Mouse (Mus musculus): ENCODE results near the gene Hoxc6. TPM values are rescaled to one million over a fixed set of nuclear protein-coding genes. Genes with fewer than 3 reads are reported as not detected.

Hoxc6 gene
- total RNA-seq, 2 experiments from 2014 or later, result 5.3 to 5.8 TPM

DNA sequence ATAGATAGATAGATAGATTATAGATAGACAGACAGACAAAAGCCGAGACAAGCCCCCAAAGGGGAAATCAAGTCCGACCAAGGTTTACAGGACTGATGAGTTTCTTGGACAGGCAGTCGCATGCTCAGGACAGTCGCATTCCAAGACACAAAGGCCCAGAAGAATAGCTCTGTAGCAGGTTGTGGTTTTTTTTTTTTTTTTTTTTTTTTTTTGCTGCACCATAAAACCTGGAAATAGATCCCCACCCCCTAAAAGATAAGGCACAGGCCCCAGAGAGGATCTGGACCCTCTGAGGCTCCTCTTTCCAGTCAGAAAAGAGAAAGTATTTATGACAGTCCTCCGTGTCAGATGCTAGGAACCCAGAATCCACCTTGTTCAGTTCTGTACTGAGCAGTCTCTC is 10.0 kb upstream of the Hoxc6 start:
- DNase-seq (ENCODE audit: low spot score), result no peak

DNA sequence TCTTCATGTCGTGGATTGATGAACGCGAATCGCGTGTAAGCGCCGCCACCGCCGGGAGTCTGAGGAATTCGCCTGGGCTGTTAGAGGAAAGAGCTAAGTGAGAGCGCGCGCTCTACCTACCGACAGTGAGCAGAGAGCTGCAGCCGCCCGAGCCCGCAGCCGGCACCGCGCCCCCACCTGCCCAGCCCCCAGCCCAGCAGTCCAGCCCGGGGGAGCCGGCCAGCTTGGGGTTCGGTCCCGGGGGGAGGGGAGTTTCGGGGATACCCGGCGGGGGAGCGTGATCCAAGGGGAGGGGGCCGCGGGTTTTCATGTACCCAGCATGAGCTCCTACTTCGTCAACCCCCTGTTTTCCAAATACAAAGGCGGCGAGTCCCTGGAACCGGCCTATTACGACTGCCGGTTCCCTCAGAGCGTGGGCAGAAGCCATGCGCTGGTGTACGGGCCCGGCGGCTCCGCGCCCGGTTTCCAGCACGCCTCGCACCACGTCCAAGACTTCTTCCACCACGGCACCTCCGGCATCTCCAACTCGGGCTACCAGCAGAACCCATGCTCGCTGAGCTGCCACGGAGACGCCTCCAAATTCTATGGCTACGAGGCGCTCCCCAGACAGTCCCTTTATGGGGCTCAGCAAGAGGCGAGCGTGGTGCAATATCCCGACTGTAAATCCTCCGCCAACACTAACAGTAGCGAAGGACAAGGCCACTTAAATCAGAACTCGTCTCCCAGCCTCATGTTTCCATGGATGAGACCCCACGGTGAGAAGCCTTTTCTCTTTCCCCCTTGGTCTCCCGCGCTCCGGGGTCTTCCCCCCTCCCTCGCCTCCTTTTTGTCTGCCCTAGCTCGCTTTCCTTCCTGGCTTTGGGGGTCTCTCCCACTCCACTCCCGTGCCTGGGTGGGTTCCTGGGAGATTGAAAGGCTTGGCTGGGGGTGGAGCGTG is 7.3 kb upstream of the Hoxc6 start, which contains the start of gene Hoxc8:
Gene Hoxc8 (plus strand): TSS at position 147 of the 937 bp plus-strand sequence.
- no peak for DNase-seq (ENCODE audit: low spot score)

DNA sequence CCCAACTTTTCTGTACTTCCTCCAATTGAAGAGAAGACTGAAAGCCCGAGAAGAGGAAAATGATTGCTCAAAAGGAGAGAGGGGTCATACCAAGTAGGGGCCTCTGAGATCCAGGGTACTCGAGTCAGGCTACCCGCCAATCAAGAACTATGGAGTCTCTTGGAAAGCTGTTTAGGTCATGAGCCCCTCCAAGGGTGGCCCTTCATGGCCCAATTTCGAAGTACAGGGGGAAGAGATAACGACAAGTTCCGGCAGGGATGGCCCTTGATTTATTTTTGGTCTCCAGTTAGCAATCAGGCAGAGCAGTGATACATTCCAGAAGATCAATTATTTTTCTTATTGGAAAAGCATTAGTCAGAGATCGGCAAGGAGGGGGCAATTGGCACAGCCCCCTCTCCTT is 6.3 kb upstream of the Hoxc6 start:
- DNase-seq (ENCODE audit: low spot score), result no peak

DNA sequence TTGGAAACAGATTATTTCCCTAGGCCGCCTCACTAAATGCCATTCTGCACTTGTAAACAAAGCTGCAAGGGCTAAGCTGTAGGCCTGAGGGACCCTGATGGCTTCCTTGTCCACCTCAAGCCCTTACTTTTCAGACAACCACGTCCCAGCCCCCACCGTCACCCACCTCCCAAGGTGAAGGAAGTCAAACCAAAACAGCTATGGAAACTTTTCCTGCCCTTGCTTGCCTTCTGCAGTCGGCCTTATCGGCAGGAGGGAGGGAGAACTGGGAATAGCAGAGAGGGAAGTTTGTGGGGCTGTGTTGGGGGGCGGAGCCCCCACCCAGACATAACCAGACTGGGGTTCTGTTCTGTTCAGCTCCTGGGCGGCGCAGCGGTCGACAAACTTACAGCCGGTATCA is 5.9 kb upstream of the Hoxc6 start:
- no peak for DNase-seq (ENCODE audit: low spot score)

DNA sequence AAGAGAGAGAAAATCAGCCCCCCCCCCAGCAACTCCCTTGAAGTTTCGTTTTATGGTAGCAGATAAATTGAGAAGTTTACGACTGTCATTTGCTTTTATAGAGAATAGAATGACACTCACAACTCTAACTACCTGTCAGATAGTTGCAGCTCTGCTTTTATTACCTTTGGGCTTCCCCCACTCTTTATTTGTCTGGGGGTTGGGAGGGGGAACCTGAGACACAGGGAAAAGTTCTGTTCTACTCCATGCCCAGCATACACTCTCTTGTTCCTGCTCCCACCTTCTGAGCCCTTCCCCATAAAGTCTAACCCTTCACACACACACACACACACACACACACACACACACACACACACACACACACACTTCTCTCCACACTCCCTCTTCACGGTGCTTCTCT is 5.2 kb upstream of the Hoxc6 start:
- no peak for DNase-seq (ENCODE audit: low spot score)

DNA sequence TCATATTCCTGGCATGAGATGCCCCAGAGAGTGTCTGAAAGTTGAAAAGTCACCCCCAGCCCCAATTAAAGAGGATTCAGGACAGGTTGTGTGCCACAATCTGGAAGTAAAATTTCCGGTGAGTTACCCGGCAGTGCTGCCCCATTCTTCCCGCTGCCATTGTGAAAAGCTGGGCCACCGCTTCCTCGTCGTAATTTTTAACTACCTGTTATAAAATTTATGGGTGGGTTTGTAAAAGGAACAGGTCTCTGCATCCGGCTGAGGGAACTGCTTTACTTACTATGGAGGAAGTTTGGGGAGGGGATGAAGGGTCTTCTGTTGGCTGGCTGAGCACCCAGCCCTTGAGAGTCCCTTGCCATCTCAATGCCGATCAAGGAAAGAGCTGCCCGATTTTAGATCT is 1.5 kb upstream of the Hoxc6 start:
- DNase-seq (ENCODE audit: low spot score), result no peak

DNA sequence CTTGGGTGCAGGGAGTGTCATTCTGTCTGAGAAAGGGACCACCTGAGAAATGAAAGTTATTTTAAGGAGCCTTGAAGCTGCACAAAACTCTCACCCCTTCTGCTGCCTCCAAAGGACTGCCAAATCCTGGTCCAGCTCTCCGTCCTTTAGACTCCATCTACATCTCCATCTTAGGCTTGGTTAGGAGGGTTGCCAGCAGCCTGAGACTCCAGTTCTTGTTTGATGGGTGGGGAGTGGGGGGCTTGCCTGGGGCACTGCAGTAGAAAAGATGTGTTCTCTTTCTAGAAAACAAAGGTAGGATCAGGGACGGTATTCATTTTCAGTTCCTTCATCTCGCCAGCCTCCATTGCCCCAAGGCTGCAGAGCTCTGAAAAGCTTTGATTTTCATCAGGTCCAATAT is 626 bp upstream of the Hoxc6 start:
- DNase-seq (ENCODE audit: low spot score), result no peak

DNA sequence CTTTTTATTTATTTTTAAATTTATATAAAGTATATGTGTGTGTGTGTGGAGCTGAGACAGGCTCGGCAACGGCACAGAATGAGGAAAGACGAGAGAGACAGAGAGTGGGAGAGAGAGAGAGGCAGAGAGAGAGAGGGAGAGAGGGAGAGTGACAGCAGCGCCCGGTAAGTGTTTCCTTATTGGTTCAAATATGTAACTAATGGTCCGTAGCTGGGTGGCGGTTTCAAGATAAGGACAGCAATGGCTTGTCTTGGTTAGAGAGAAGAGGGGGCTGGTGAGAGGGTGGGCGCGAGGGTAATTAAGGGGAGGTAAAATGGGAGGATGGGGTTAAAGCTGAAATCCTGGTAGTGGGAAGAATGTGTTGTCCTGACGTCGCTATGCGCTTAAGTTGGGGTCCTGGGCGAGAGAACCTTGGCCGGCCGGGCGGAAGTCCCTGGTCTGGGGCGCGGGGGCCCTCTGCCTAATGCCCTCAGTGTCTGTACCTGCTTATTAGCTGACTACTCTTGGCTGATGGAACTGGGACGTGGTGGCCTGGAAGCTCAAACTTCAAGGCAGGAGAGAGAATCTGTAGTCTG is 638 bp downstream of the Hoxc6 start:
- no peak for DNase-seq (ENCODE audit: low spot score)

DNA sequence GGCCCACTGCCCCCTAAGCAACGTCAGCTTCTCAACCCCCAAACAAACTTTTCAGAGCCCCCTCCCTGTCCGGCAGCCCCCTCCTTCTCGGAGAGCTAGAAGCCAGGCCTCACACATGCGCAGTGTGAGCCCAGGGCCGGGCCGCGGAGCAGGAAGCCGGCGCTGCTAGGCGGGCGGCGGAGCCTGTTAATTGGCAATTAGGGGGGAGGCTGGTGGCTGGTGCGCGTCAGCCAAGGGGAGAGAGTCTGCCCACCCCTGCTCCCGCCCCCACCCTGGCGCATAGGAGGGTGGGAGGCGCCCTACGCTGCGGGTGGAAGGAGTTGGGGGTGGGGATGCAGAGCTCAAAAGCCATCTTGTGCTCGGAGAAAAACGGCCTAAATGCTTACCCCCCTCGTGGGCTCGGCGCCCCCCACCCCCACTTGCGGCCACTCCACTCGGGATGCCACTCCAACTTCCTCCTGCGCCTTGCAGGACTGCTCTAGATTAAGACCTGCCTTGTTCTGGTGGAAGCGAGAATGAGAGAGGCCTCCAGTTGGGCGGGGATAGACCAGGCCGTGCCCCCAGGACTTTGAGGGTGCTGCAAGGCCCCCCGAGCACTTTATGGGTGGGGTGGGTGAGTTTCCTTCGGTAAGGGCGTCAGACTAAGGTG is 1.2 kb downstream of the Hoxc6 start:
- DNase-seq (ENCODE audit: low spot score), result peak; percentile 89

DNA sequence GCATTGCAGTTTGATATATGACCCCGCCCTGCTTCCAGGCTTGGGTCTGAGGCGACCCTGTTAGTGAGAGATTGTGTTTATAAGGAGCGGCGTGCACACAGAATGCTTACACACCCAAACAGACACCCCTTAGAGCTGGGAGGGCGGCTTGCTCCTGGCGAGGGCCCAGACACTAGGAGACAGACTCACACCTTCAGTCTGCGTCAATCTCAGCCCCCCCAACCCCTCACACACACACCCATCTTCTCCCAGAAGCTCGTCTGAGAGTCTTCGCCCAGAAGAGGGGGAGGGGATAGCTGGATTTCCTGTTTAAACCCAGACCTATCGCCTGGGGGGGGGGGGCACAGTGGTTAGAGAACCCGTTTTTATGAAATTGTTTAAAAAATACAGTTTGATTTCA is 1.9 kb downstream of the Hoxc6 start:
- no peak for DNase-seq (ENCODE audit: low spot score)

DNA sequence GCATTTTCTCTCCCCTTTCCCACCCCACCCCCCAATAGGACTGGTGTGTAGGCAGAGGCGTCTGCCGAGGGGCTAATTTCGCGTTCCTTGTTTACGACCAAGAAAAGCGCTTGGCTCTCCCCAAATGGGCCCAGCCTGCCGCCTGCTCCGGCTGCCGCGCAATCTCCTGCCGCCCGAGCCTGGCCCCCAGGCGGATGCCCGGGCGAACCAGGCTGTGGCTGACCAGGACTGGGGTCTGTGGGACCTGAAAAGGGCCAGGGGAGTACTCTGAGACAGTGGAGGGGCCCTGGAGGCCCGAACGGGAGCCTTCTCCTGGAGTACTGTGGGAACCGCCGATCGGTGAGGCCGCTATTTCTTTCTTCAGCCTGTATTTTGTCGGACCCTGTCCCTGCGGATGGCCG is 2.4 kb downstream of the Hoxc6 start:
- DNase-seq (ENCODE audit: low spot score), result no peak

DNA sequence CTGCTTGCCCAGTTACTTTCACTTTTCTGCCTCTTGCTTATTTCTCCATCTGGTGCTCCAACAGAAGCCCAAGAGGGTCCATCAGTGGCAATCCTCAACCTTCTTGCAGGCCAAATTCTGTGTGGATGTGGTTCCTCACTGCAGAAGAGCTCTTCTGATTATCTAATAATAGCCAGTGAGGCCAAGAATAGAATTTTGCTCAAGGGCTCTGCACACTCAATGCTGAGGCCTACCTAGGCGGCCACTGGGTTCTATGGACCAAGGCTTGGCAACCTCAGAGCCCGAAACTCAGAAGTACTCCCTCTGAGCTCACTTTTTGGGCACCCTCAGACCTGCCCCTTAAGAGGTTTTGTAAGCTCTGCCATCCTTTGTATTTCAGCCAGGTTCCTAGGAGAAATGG is 3.3 kb downstream of the Hoxc6 start:
- no peak for DNase-seq (ENCODE audit: low spot score)

DNA sequence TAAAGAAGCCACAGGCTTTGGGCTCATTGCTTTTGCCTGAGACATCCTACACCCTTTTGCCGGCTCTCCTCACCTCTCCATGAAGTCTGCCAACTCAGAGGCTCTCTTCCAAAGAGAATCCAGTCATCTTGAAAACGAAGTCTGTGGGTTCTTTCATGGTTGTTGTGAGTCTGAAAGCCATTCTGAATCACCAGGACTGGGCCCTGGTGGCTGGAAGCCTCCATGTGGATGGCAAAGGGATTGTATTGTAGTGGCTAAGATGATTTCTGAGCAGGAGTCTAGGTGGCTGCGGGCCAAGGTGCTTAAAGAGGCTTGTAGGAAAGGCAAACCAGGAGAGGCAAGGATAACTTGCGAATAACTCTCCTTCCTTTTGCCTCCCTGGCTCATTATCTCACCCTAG is 4.1 kb downstream of the Hoxc6 start:
- DNase-seq (ENCODE audit: low spot score), result no peak

DNA sequence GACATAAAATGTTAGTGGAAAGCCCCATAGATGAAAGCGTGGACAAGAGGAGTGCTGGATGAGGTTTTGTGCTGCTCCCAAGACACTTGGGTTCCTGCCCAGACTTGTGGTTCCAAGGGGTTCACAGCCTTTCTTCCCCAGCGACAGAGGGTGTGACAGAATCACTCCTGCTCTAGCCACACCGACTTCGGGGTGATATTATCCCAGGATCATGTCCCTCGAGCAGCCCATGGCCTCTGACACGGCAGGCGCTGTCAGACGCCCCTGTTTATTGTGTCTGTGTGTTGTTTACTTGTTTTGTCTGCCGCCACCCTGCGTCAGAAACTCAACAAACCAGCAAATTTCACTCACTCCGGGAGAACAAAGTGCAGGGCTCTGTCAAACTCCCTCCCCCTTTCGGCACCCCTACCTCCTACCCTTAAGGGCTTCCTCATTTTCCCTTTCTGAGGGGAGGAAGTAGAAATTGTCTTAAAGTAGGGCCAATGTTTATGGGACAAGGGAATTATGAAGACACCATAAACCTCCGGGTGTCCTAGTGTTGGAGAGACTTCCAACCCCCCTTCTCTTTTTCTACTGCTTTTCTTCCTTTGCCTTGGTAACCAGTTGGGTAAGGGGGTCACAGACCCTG is 4.9 kb downstream of the Hoxc6 start:
- no peak for DNase-seq (ENCODE audit: low spot score)

DNA sequence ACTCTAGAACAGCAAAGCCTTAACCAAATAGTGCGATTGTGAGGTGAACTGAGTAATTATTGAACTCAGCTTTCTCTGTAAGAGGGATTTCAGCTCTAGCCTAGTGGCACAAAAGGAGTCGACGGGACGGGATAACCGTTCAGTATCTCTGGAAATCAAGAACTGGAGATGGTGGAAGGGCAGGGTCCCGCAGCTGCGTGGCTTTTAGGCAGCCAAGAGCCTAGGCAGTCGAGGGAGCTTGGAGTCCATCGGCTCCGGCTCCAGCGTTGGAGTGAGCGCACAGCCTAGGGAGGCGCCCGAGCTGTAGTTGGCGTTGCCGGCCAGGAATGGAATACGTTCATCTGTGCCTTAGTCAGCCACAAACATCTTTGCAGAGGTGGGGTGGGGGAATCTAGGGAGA is 7.3 kb downstream of the Hoxc6 start:
- DNase-seq (ENCODE audit: low spot score), result peak; percentile 64

DNA sequence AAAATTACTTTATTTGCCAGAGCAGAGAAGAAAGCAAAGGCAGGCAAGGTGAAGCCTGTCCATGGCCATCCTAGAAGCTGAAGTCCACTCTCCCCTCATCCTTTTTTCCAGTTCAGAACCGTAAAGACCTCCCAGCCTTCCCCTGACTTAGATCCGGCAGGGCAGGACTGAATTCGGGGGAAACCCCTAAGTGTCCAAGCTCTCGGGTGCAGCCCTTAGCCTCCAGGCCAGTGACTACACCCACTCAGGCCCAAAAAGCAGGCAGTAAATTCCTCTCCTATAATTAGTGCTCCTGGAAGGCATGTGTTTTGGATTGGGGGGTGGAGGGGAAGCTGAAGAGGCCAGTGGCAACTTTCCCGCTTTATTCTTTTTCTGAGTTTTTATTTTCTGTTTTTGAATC is 7.7 kb downstream of the Hoxc6 start:
- DNase-seq (ENCODE audit: low spot score), result no peak

DNA sequence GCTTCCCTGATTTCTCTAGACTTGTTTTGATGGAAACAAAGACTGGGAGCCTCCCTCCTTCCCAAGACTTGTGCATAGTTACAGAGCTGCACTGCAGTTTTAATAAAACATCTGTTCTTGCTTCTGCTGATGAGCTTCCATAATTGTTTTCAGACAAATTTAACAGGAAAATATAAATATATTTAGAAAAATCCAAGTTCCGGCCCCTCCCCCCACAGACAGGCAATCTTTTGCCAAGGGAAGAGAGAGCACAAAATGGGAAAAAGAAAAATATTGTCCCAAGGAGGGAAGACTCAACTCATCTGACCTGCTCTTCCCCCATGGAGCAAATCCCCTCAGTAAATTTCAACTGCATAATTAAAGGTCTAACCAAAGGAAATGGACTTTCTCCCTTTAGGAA is 8.3 kb downstream of the Hoxc6 start:
- DNase-seq (ENCODE audit: low spot score), result no peak

DNA sequence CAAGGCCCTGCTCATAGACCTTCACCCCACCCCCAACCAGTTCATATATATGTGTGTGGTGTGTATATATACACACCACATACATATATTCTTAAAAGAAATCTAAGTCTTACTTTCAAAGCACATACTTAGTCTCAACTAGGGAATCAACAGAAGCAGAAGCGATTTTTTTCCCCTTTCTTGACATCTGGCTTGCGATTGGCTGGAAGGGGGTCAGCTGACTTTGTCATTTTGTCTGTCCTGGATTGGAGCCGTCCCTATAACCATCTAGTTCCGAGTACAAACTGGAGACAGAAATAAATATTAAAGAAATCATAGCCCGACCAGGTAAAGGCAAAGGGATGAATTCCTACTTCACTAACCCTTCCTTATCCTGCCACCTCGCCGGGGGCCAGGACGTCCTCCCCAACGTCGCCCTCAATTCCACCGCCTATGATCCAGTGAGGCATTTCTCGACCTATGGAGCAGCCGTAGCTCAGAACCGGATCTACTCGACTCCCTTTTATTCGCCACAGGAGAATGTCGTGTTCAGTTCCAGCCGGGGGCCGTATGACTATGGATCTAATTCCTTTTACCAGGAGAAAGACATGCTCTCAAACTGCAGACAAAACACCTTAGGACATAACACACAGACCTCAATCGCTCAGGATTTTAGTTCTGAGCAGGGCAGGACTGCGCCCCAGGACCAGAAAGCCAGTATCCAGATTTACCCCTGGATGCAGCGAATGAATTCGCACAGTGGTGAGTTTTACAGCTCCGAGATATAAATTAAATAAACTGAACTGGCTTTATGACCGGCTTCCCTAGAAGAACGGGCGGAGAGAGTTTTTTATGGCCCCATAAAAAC is 11.4 kb downstream of the Hoxc6 start:
- no peak for DNase-seq (ENCODE audit: low spot score)

DNA sequence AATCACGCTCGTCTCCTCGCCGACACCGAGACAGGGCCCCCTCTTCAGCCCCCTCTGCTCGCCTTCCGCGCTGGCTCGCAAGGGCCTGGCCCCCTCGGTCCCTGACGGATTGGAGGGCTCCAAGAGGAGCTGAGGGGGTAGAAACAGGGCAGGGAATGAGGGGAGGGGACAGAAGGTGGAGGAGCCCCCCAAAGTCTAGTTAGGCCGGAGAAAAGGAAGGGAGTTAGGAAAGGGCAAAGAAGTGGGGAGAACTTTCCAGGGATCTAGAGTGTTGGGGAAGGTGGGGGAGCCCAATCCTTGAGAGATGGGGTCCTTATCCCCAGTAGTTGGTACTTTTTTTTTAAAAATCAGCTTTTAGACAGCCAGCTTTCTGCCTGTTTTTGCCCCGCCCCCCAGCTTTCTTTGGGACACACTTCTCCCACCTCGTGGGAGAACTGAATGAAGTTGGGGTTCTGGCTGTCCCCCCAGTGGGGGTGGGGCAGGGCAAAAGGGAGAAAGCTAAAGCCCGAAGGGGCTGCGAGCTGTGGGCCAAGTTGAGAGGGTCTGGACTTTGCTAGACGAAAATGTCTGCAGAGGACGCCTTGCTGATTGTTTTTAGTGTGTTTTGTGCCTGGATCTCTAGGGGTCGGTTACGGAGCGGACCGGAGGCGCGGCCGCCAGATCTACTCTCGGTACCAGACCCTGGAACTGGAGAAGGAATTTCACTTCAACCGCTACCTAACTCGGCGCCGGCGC is 12.2 kb downstream of the Hoxc6 start:
- DNase-seq (ENCODE audit: low spot score), result no peak

DNA sequence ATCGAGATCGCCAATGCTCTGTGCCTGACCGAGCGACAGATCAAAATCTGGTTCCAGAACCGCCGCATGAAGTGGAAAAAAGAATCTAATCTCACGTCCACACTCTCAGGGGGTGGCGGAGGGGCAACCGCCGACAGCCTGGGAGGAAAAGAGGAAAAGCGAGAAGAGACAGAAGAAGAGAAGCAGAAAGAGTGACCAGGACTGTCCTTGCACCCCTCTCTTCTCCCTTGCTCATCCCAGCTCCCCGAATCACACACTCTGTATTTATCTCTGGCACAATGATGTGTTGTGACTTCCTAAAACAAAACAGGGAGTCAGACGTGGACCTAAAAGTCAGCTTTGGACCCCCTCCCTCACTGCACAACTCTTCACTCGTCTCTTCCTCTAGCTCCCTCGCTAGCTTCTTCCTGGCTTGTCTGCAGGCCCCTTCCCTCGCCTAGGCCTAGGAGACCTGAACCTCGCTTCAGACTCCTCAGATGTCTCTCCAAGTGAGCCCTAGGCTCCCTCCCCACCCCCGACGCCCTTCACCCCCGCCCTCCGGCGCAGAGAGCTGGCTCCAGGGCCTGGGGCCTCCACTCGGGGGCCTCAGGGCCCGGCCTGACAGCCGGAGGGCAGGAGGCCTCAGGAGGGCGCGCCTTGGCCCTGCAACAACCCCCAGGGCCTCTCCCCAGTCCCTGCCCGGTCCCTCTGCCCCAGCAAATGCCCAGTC is 12.9 kb downstream of the Hoxc6 start:
- no peak for DNase-seq (ENCODE audit: low spot score)

All from gastrocnemius, adult 18-20 months (tissue).